Mouse (Mus musculus): ENCODE results near the gene B4galt3. TPM values are rescaled to one million over a fixed set of nuclear protein-coding genes. Genes with fewer than 3 reads are reported as not detected.

The B4galt3 gene
- polyA plus RNA-seq, 1 experiment from 2014 or later = 35.8 TPM

- H3K9me3 ChIP-seq (replicated peaks) = no peaks in the 10 kb centered on the region
- H3K4me1 ChIP-seq = peaks cover 58% of the 10 kb centered on the region
- 22% methylated on average over 9 of the region's 9 CpGs for WGBS (ENCODE audit: insufficient replicate concordance)
- ATAC-seq = 0 out of 2 replicates have a peak, but pooled peaks have one; percentile 6
- peaks cover 46% of the 10 kb centered on the region for H3K36me3 ChIP-seq
- H3K27ac ChIP-seq = peak overlapping the region; percentile 76
- H3K27me3 ChIP-seq (replicated peaks) = no peaks in the 10 kb centered on the region
- H3K4me3 ChIP-seq = peak overlapping the region; percentile 86
- H3K4me2 ChIP-seq = peak overlapping the region; percentile 95
- peak overlapping the region; percentile 86 for H3K9ac ChIP-seq
Measured at GRCm38 (mm10) chr1:171271196-171271595, 1.1 kb downstream of the B4galt3 start.

GRCm38 (mm10) chr1:171271622-171272021 is 1.5 kb downstream of the B4galt3 start:
- H3K4me3 ChIP-seq = peak overlapping the region; percentile 86
- H3K27ac ChIP-seq = peak overlapping the region; percentile 76
- peaks cover 58% of the 10 kb centered on the region for H3K4me1 ChIP-seq
- H3K9ac ChIP-seq = peak overlapping the region; percentile 86
- no peak for ATAC-seq
- H3K9me3 ChIP-seq (replicated peaks) = no peaks in the 10 kb centered on the region
- H3K36me3 ChIP-seq = peaks cover 51% of the 10 kb centered on the region
- peak overlapping the region; percentile 95 for H3K4me2 ChIP-seq
- 40% methylated on average over 10 of the region's 10 CpGs for WGBS (ENCODE audit: insufficient replicate concordance)
- no peaks in the 10 kb centered on the region for H3K27me3 ChIP-seq (replicated peaks)

- Histone ChIP-seq H3K4me2 (peak overlapping the region; percentile 95), H3K9me3 (replicated peaks) (no peaks in the 10 kb centered on the region), H3K27me3 (replicated peaks) (no peaks in the 10 kb centered on the region), H3K27ac (peak overlapping the region; percentile 76), H3K4me3 (peak overlapping the region; percentile 86), H3K4me1 (peaks cover 58% of the 10 kb centered on the region), H3K9ac (peak overlapping the region; percentile 86; the same call in 1 of the 2 replicates), H3K36me3 (peaks cover 55% of the 10 kb centered on the region)
- ATAC-seq = no peak
- 65% methylated on average over 3 of the region's 3 CpGs for WGBS (ENCODE audit: insufficient replicate concordance)
Measured at GRCm38 (mm10) chr1:171272086-171272485, 2.0 kb downstream of the B4galt3 start.

- H3K27ac ChIP-seq = peak overlapping the region; percentile 38
- peaks cover 71% of the 10 kb centered on the region for H3K4me1 ChIP-seq
- no peak for ATAC-seq
- no peak overlapping the region for H3K4me2 ChIP-seq
- 87% methylated on average over 12 of the region's 12 CpGs for WGBS (ENCODE audit: insufficient replicate concordance)
- H3K27me3 ChIP-seq (replicated peaks) = no peaks in the 10 kb centered on the region
- H3K36me3 ChIP-seq = peaks cover 76% of the 10 kb centered on the region
- no peaks in the 10 kb centered on the region for H3K9me3 ChIP-seq (replicated peaks)
- no peak overlapping the region for H3K9ac ChIP-seq
- H3K4me3 ChIP-seq = no peak overlapping the region
Measured at GRCm38 (mm10) chr1:171274171-171274570, 4.0 kb downstream of the B4galt3 start.

- Histone ChIP-seq H3K4me2 (no peak overlapping the region), H3K4me3 (no peak overlapping the region), H3K27ac (peak overlapping the region; percentile 38), H3K9ac (no peak overlapping the region), H3K27me3 (replicated peaks) (no peaks in the 10 kb centered on the region), H3K4me1 (peaks cover 70% of the 10 kb centered on the region), H3K9me3 (replicated peaks) (no peaks in the 10 kb centered on the region), H3K36me3 (peaks cover 85% of the 10 kb centered on the region)
- 90% methylated on average over 11 of the region's 11 CpGs for WGBS (ENCODE audit: insufficient replicate concordance)
- ATAC-seq = no peak
Measured at GRCm38 (mm10) chr1:171275144-171275734, 5.1 kb downstream of the B4galt3 start.

GRCm38 (mm10) chr1:171276110-171276748 is 6.1 kb downstream of the B4galt3 start:
- Histone ChIP-seq H3K27ac (peak overlapping the region; percentile 62), H3K27me3 (replicated peaks) (no peaks in the 10 kb centered on the region), H3K4me1 (peaks cover 63% of the 10 kb centered on the region), H3K36me3 (peaks cover 85% of the 10 kb centered on the region), H3K4me3 (no peak overlapping the region), H3K4me2 (no peak overlapping the region), H3K9ac (no peak overlapping the region; the same call in 1 of the 2 replicates), H3K9me3 (replicated peaks) (no peaks in the 10 kb centered on the region)
- WGBS (ENCODE audit: insufficient replicate concordance) = 90% methylated on average over 14 of the region's 14 CpGs
- ATAC-seq = no peak

- Histone ChIP-seq H3K4me3 (peak overlapping the region; percentile 78; the same call in 1 of the 2 replicates), H3K4me2 (peak overlapping the region; percentile 89), H3K27ac (peak overlapping the region; percentile 99), H3K9ac (peak overlapping the region; percentile 95), H3K27me3 (replicated peaks) (no peaks in the 10 kb centered on the region), H3K9me3 (replicated peaks) (no peaks in the 10 kb centered on the region), H3K36me3 (peaks cover 81% of the 10 kb centered on the region), H3K4me1 (peaks cover 58% of the 10 kb centered on the region)
- WGBS (ENCODE audit: insufficient replicate concordance) = 88% methylated on average over 10 of the region's 10 CpGs
- no peak for ATAC-seq
Measured at GRCm38 (mm10) chr1:171277736-171278135, 7.6 kb downstream of the B4galt3 start.

- H3K36me3 ChIP-seq = peaks cover 81% of the 10 kb centered on the region
- peak overlapping the region; percentile 99 for H3K27ac ChIP-seq
- H3K4me1 ChIP-seq = peaks cover 64% of the 10 kb centered on the region
- H3K4me3 ChIP-seq = peak overlapping the region; percentile 78
- WGBS (ENCODE audit: insufficient replicate concordance) = 93% methylated on average over 8 of the region's 8 CpGs
- peak overlapping the region; percentile 89 for H3K4me2 ChIP-seq
- no peak for ATAC-seq
- no peaks in the 10 kb centered on the region for H3K9me3 ChIP-seq (replicated peaks)
- peak overlapping the region; percentile 95 for H3K9ac ChIP-seq
- no peaks in the 10 kb centered on the region for H3K27me3 ChIP-seq (replicated peaks)
Measured at GRCm38 (mm10) chr1:171278436-171278835, 8.3 kb downstream of the B4galt3 start.

- WGBS (ENCODE audit: insufficient replicate concordance) = 81% methylated on average over 14 of the region's 14 CpGs
- Histone ChIP-seq H3K4me3 (peak overlapping the region; percentile 78), H3K27me3 (replicated peaks) (no peaks in the 10 kb centered on the region), H3K9me3 (replicated peaks) (no peaks in the 10 kb centered on the region), H3K27ac (peak overlapping the region; percentile 99), H3K9ac (peak overlapping the region; percentile 95), H3K4me2 (peak overlapping the region; percentile 89), H3K36me3 (peaks cover 81% of the 10 kb centered on the region), H3K4me1 (peaks cover 66% of the 10 kb centered on the region)
- ATAC-seq = no peak
Measured at GRCm38 (mm10) chr1:171279012-171279705, 9.0 kb downstream of the B4galt3 start.

GRCm38 (mm10) chr1:171279721-171280120 is 9.6 kb downstream of the B4galt3 start:
- H3K36me3 ChIP-seq = peaks cover 81% of the 10 kb centered on the region
- WGBS (ENCODE audit: insufficient replicate concordance) = 55% methylated on average over 5 of the region's 5 CpGs
- peak overlapping the region; percentile 99 for H3K27ac ChIP-seq

GRCm38 (mm10) chr1:171280250-171280915 is 10.3 kb downstream of the B4galt3 start:
- peak; percentile 58 for ATAC-seq
- 2% methylated on average over 25 of the region's 25 CpGs for WGBS (ENCODE audit: insufficient replicate concordance)
- Histone ChIP-seq H3K36me3 (peaks cover 81% of the 10 kb centered on the region), H3K27me3 (replicated peaks) (no peaks in the 10 kb centered on the region), H3K4me3 (peak overlapping the region; percentile 78), H3K4me2 (peak overlapping the region; percentile 89), H3K9ac (peak overlapping the region; percentile 95), H3K27ac (peak overlapping the region; percentile 99), H3K4me1 (peaks cover 72% of the 10 kb centered on the region), H3K9me3 (replicated peaks) (no peaks in the 10 kb centered on the region)

More at GRCm38 (mm10) chr1:171279721-171280120, 9.6 kb downstream of the B4galt3 start:
- H3K27me3 ChIP-seq (replicated peaks) = no peaks in the 10 kb centered on the region
- no peaks in the 10 kb centered on the region for H3K9me3 ChIP-seq (replicated peaks)
- no peak for ATAC-seq
- peaks cover 69% of the 10 kb centered on the region for H3K4me1 ChIP-seq
- H3K4me2 ChIP-seq = peak overlapping the region; percentile 89
- peak overlapping the region; percentile 78 for H3K4me3 ChIP-seq
- peak overlapping the region; percentile 95 for H3K9ac ChIP-seq

Data from liver, embryonic 12.5 days (tissue).